Mouse (Mus musculus): ENCODE measurements around the gene Dpm2. TPM values are rescaled to one million over a fixed set of nuclear protein-coding genes. Genes with fewer than 3 reads are reported as not detected.

Dpm2 gene
- total RNA-seq, 2 experiments from 2014 or later: 49.7 to 58.0 TPM

GRCm38 (mm10) chr2:32543031-32543449 is 27.6 kb upstream of the Dpm2 start:
- no peak for DNase-seq (ENCODE audit: low spot score in 2 of 2)

GRCm38 (mm10) chr2:32546951-32547350 is 23.7 kb upstream of the Dpm2 start:
- DNase-seq (ENCODE audit: low spot score in 2 of 2): no peak

DNA sequence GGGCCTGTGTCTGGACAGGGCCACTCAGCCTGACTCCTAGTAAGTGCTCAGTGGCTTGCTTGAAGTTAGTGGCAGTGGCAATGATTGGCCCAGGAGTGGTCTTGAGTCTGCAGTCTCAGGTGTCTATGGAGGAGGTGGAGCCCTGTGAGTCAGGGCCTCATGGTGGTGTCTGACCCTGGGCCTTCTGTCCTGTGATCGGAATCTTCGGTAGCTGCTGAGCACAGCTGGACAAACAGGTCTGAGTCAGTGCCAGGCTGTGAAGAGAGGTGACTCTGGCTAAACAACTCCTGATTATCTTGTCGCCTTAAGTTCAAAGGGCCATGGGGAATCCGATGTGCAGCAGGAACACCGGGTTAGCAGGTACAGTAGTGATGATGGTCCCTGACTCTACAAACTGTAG is 23.3 kb upstream of the Dpm2 start:
- no peak for DNase-seq (ENCODE audit: low spot score in 2 of 2)

DNA sequence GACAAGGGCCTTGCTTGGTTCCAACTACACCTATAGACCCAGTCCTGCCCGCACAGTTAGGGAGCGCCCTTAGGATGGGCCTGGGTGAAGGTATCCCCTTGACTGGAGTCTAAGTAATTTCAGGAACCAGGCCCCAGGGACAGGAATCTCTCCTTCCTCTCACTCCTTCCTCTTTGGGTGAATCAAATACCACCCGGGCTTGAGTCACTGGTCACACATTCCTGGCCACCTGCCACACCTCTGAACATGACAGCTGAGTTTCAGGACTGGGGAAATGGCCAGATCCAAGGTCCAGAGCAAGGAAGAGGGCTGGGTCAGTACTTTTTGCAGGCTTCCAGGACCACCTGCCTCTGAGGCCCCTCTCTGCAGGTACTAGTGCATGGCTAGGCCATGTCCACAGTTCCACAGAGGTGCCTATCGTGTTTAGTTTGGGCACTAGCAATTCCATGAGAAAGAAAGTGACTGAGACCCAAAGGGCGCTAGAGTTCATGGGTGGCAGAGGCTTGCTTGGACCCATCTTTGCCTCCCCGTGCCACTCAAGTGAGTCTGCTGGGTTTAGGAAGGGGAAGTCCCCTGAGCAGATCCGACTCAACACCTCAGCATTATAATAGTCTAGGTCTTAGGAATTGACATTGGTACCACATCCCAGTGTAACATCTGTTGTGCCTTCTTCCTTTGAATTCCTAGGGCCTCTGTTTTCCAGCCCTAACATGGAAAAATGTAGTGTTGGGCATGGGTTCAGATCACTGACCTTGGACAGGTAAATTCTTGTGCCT is 22.5 kb upstream of the Dpm2 start:
- DNase-seq (ENCODE audit: low spot score in 2 of 2): peak in 1 of 2 experiments; percentile 66

- no peak for DNase-seq (ENCODE audit: low spot score in 2 of 2)
Observed at GRCm38 (mm10) chr2:32549171-32549570, 21.5 kb upstream of the Dpm2 start.

- peak in 1 of 2 experiments; percentile 56 for DNase-seq (ENCODE audit: low spot score in 2 of 2)
Observed at GRCm38 (mm10) chr2:32549764-32550163, 20.9 kb upstream of the Dpm2 start.

DNA sequence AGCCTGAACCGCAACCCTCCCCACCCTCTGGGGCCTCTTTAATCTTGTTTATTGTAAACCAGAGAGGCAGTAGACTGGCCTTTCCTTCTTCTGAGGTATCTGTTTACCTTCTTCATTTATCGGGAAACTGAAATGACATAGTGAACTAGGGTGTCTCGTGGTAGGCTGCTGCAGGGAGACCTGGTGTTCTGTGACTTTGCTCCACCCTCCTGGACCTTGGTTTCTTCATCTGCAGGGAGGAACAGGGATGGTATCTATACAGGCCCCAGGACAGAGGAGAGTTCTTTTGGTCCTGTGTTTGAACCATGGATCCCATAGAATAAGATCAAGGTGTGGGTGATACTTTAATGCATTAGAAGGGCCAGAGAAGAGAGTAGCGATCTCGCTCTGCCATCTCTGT is 19.4 kb upstream of the Dpm2 start:
- DNase-seq (ENCODE audit: low spot score in 2 of 2): no peak

DNA sequence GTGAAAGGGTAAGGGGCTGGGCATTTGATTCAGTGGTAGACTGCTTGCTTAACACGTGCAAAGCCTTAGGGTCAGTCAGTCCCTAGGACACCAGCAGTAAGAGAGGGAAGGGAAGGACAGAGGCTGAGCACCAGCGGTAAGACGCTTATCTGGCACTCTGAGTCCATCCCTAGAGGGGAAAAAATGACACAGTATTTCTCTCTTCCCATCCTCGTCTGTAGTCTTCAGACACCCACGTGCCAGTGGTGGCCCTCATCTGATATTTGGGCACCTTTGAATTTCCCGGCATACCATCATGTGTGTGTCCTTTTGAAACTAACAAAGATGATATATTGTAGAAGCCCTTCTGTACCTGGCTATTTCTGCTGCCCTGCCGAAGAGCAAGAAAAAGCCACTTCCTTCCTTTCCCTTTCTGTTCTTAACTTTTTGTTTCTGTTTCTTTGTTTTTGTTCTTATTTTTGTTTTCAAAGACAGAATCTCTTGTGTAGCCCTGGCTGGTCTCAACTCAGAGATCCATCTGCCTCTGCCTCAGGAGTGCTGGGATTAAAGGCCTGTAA is 17.0 kb upstream of the Dpm2 start:
- no peak for DNase-seq (ENCODE audit: low spot score in 2 of 2)

- DNase-seq (ENCODE audit: low spot score in 2 of 2): no peak
Observed at GRCm38 (mm10) chr2:32555484-32555883, 15.2 kb upstream of the Dpm2 start.

GRCm38 (mm10) chr2:32556019-32556418 is 14.6 kb upstream of the Dpm2 start:
- no peak for DNase-seq (ENCODE audit: low spot score in 2 of 2)

DNA sequence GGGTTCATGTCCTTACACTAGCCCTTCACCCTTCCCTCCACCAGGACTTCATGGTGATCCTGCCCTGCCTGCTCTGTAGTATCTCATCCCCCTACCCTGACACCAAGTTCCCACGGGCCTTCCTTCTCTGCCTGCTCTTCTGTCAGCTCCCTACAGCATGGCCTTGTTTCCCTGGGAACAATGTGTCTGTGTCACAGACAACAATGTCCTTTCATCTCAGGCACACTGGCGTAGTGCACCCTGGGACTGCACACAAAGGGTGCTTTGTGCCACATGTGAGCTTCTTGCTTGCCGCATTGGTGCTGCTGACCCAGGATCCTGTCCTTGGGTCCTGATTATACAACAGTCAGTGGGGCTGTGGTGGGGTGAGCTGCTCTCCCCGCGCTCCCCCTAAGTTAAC is 11.1 kb upstream of the Dpm2 start:
- no peak for DNase-seq (ENCODE audit: low spot score in 2 of 2)

- DNase-seq (ENCODE audit: low spot score in 2 of 2): peak; percentile 66 to 68
Observed at GRCm38 (mm10) chr2:32566536-32567063, 4.1 kb upstream of the Dpm2 start.

GRCm38 (mm10) chr2:32568149-32568548 is 2.5 kb upstream of the Dpm2 start:
- no peak for DNase-seq (ENCODE audit: low spot score in 2 of 2)

DNA sequence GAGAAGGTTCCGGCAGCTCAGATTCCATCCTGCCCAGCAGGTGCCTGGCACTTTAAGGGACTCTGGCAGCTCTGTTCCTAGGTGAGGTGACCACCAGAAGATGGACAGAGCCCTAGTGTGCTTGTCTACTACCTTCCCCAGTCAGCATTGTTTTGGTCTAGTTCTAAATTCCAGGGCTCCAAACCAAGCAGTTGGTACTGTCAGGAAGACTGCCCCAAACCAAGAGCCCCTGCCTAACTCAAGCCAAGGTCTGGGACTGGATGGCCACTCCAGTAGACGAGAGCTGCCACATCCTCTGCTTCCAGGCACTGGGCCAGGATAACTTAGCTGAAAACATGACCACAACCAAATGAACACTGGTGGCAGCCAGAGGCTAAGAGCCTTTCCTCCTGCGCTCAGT is 1.7 kb upstream of the Dpm2 start:
- DNase-seq (ENCODE audit: low spot score in 2 of 2): no peak

DNA sequence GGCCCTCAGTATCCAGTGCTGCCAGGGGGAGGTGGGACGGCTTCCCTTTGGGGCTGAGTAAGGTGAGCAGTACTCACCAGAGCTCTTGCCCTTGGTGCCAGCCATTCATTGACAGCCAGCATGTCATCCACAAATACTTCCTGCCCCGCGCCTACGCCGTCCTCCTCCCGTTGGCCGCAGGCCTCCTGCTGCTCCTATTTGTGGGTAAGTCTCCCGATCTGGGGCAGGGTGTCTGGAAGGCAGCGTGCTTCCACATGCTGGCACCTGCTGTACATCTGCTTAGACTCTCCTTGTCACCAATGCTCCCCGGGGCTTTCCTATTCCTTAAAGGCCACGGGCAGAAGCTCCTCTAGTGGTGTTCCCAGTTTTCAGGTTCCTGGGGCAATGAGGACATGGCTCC is 1.5 kb downstream of the Dpm2 start:
- DNase-seq (ENCODE audit: low spot score in 2 of 2): no peak

- DNase-seq (ENCODE audit: low spot score in 2 of 2): no peak
Observed at GRCm38 (mm10) chr2:32574497-32574896, 3.8 kb downstream of the Dpm2 start, which contains the start of gene Pip5kl1. Pip5kl1 (plus strand) TSS chr2:32574797.

- DNase-seq (ENCODE audit: low spot score in 2 of 2): no peak
Observed at GRCm38 (mm10) chr2:32574901-32575585, 4.4 kb downstream of the Dpm2 start.

DNA sequence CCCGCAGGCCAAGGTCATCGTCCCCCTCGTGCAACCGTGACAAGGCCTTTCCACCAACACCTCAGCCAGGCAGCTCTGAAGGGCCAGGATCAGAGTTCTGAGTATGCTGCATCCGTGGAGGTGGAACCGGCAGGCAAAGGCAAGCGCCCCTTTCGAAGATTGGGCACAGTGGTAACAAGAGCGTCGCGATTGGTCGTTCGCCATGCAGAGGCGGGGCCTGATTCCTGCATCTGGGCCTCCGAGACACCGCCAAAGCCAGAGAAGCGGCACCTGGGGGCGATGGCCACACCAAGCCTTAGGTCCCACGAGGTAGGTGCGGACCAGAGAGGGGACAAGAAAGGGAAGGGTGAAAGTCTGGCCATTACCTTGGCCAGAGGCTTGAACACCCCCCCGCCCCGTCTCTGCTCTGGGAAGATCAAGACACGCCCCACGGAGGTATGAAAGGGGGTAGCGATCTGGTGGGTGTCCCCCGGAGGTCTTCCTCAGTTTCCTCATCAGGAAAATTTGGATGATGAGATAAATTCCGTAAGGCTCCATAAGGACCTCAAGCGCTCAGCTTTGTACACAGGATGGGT is 5.0 kb downstream of the Dpm2 start, which contains the start of gene 9430097D07Rik:
Gene 9430097D07Rik (minus strand): TSS at position 99 of the 575 bp plus-strand sequence.
- no peak for DNase-seq (ENCODE audit: low spot score in 2 of 2)

GRCm38 (mm10) chr2:32576532-32576931 is 5.9 kb downstream of the Dpm2 start:
- DNase-seq (ENCODE audit: low spot score in 2 of 2): no peak

DNA sequence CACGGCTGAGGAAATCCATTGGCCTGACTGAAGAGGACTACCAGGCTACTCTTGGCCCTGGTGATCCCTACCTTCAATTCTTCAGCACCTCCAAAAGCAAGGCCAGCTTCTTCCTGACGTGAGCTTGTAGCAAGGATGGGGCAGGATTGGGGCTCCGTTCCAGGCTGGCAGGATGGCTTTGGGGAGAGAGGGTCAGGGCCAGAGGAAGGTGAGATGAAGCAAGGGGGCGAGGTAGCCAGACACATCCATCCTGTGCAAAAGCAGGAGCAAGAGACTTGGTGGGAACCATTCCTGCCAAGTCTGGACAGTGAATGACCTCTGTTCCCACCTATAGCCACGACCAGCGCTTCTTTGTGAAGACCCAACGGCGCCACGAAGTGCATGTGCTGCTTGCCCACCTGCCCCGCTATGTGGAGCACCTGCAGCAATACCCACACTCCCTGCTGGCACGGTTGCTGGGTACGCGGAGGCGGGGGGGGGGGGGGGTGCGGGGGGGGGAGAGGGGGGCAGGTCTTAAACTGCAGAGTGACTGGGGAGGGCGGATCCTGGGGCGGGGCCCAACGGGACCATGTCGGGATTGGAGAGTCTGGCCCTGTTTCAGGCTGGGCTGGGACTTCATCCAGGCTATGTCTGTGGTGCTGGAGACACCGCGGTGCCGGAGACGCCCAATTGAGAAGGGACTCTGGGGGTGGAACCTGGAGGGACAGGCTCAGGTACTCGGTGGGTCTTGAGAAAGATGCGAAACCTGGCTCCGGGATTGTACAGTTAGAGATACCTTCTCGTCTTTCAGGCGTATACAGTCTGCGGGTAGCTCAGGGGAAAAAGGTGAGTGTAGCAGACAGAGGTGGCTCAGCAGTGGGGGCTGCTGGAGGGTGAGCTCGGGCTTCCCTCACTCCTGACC is 7.7 kb downstream of the Dpm2 start:
- no peak for DNase-seq (ENCODE audit: low spot score in 2 of 2)

Measured in adrenal gland, adult 18-20 months (tissue).